Mouse (Mus musculus) cerebellum, adult 8-10 months (tissue): ENCODE measurements around the gene S100a13.

Experiments used
- DNase-seq: peaks from one replicate; pipeline ENCODE4 v3.0.0; 2022

Gene S100a13

DNA sequence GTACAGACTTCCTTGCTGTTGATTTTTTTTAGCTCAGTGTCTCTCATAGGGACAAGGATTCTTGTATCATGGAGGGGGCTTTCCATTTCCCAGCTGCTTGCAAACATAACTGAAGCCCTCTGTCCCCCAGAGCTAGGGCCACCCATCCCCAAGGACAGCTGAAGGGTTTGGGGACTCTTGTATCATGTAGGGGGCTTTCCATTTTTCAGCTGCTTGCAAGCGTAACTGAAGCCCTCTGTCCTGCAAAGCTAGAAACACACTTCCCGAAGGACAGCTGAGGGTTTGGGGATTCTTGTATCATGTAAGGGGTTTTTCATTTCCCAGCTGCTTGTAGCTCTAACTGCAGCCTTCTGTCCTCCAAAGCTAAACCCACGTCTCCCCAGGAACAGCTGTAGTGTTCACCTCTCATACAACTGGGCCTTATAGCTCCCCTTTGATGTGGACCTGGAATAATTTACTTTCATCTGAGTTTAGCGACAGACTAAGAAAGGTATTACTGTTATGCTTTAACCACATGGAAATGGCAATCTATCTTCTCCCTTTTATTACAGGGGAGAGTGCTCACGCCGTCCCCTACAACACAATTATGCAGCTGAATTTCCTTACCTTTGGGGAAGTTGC lies 45.9 kb downstream of the S100a13 start, which contains the start of gene S100a3:
S100a3 (plus strand) TSS at position 571 of the 621 bp plus-strand sequence.
- DNase-seq = no peak
